Mouse (Mus musculus): ENCODE results near the gene Pex14. TPM values are rescaled to one million over a fixed set of nuclear protein-coding genes. Genes with fewer than 3 reads are reported as not detected.

The Pex14 gene
- polyA plus RNA-seq, 1 experiment from 2014 or later: 50.6 TPM

DNA sequence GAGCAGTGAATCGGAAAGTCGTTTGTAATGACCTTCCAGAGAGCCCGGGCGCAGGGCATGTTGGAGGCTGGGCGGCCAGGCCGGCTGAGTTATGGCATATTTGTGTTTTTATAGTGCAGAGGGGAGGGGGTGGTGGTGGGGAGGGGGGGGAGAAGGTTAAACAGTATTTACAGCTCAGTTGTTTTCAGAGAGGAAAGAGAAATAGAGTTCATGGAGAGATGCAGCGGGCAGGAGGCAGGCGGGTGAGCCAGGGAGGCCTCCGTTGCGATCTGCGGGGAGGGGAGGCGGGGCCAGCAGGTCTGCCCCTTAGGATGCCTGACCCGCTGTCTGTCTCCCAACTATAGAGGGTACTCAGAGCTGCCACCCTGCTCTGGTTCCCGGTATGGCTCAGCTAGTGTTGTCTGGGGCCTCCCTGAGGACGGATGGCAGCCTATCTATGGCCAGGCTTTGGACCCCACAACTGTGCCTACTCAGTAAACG, 177.4 kb downstream of the Pex14 start:
- Histone ChIP-seq H3K4me2 (replicated peaks) (peak overlapping the region; percentile 47), H3K4me3 (replicated peaks) (no peak overlapping the region; the same call in 1 of the 2 replicates), H3K27ac (peak overlapping the region; percentile 47), H3K27me3 (peaks cover 95% of the 10 kb centered on the region), H3K9me3 (no peaks in the 10 kb centered on the region), H3K36me3 (no peaks in the 10 kb centered on the region), H3K9ac (replicated peaks) (peak overlapping the region; percentile 23; the same call in 1 of the 2 replicates), H3K4me1 (replicated peaks) (peaks cover 72% of the 10 kb centered on the region)
- peak; percentile 34; the same call in 1 of the 2 replicates for ATAC-seq
- 6% methylated on average over 16 of the region's 16 CpGs for WGBS

- H3K4me2 ChIP-seq (replicated peaks): no peak overlapping the region
- no peak overlapping the region for H3K27ac ChIP-seq
- no peaks in the 10 kb centered on the region for H3K9me3 ChIP-seq
- ATAC-seq: no peak
- H3K9ac ChIP-seq (replicated peaks): no peak overlapping the region
- WGBS: 60% methylated on average over 11 of the region's 11 CpGs
- peaks cover 65% of the 10 kb centered on the region for H3K4me1 ChIP-seq (replicated peaks)
- no peak overlapping the region for H3K4me3 ChIP-seq (replicated peaks)
- no peaks in the 10 kb centered on the region for H3K36me3 ChIP-seq
- peaks cover 89% of the 10 kb centered on the region for H3K27me3 ChIP-seq
Measured at GRCm38 (mm10) chr4:148920610-148921009, 179.1 kb downstream of the Pex14 start.

DNA sequence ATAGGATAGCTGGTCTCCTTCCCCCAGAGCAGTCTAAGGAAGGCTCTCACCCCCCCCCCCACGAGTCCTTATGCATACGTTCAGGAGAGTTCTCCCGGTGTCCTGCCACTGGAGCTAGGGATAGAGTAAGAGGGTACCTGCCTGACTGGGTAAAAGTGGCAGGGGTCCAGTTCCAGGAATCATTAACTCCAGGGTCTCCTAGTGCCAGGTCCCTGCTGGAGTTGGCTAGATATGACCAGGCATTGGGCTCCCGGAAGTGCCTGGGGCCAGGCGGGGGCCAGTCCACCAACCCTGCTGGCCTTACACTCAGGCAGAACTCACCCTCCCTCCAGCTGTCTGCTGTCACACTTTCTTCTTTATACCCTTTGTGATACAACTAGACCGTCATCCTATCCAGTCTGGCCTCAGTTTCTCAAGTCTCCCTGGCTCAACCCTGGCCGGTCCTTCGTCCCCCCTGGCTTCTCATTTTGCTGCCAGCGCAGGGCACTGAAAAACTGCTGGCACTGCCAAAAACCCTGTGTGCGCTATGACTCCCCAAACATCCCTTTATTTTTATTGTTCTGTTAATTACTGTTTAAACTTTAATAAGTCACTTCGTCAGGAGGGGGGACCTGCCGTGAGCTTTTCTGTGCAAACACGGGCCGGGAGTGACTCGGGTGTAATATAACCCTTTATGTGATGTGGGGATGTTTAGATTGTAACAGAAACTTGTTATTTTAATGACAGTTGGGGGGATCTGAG, 180.8 kb downstream of the Pex14 start:
- H3K4me1 ChIP-seq (replicated peaks): peaks cover 65% of the 10 kb centered on the region
- no peaks in the 10 kb centered on the region for H3K9me3 ChIP-seq
- no peak overlapping the region for H3K27ac ChIP-seq
- no peak overlapping the region for H3K9ac ChIP-seq (replicated peaks)
- no peaks in the 10 kb centered on the region for H3K36me3 ChIP-seq
- H3K4me3 ChIP-seq (replicated peaks): no peak overlapping the region
- no peak overlapping the region for H3K4me2 ChIP-seq (replicated peaks)
- peaks cover 75% of the 10 kb centered on the region for H3K27me3 ChIP-seq
- 74% methylated on average over 15 of the region's 15 CpGs for WGBS
- ATAC-seq: no peak

GRCm38 (mm10) chr4:148915849-148916248, 183.8 kb downstream of the Pex14 start:
- Histone ChIP-seq H3K4me2 (replicated peaks) (no peak overlapping the region), H3K4me3 (replicated peaks) (no peak overlapping the region), H3K9ac (replicated peaks) (no peak overlapping the region), H3K27ac (peak overlapping the region; percentile 60; the same call in 1 of the 2 replicates), H3K36me3 (no peaks in the 10 kb centered on the region), H3K4me1 (replicated peaks) (peaks cover 55% of the 10 kb centered on the region), H3K9me3 (no peaks in the 10 kb centered on the region), H3K27me3 (peaks cover 74% of the 10 kb centered on the region)
- no peak for ATAC-seq
- WGBS: 58% methylated on average over 15 of the region's 15 CpGs

DNA sequence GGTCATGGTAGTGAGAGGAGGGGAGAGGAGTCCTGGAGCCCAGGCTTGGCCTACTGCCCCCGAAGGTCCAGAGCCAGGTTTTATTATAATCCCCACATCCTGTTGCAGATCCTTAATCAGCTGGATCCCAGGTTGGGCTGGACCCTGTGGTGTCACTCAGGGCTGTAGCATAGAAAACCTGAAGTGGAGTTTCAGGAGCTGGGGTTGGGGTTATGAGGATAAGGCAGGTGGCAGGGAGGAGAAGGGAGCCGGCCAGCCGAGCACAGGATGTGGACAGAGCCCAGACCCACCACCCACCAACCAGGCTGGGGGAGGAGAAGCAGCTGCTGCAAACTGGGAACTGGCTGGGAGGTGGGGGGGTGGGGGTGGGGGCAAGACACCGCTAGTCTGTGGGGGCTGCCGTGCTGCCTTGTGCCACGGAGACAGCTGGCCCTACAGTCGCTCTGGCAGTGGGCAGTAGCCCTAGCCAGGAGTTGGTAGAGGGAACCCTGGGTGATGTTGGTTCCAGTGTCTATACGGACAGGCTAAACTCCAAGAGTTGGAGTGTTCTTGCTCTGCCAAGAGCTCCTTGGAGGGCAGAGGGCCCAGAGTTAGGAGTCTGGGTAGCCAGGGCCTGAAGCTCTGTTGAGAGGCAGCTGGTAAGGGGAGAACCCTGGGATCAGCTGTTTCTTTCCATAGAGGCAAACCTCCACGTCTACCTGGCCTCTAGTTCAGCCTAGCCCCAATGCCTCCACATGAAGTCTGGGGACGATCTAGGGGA, 184.6 kb downstream of the Pex14 start:
- H3K27ac ChIP-seq: peak overlapping the region; percentile 53; the same call in 1 of the 2 replicates
- H3K36me3 ChIP-seq: no peaks in the 10 kb centered on the region
- no peak overlapping the region for H3K4me3 ChIP-seq (replicated peaks)
- peaks cover 74% of the 10 kb centered on the region for H3K27me3 ChIP-seq
- 0 out of 2 replicates have a peak overlapping the region, but pooled peaks have one; percentile 11 for H3K4me2 ChIP-seq (replicated peaks)
- WGBS: 36% methylated on average over 10 of the region's 10 CpGs
- H3K9ac ChIP-seq (replicated peaks): no peak overlapping the region
- peak; percentile 83 for ATAC-seq
- peaks cover 47% of the 10 kb centered on the region for H3K4me1 ChIP-seq (replicated peaks)
- no peaks in the 10 kb centered on the region for H3K9me3 ChIP-seq

DNA sequence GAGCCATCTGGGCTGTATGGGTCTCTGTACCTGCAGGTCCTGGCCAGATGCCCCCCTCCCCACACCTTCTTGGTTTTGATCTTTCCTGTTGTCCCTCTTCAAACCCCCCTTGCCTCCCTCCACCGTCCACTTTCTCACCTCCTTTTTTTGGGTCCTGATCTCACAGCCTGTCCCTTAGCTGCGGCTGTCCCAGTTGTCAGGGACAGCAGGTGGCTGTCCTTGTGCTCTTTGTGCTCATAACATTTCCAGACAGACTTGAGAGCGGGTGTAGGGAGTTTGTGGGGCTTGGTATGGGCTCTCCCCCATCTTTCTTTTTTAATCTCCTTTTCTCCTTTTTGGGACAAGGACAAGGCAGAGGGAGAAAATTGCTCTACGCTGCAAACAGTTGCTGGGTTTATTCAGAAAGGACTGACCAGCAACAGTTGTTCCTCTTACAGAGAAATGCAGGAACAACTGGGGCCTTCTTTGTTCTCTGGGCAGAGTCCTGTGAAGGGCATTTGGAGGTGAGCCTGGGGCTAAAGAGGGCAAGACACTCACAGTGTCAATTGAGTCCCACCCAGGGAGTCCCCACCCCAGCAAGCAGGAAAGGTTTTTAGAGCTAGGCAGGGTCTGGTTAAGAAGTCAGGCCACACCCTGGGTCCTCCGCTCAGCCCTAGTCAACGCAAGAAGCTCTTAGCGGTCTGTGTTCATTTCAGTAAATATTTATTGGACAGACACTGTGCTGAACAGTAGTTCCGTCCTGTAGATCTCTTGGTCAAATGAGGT, 186.7 kb downstream of the Pex14 start:
- Histone ChIP-seq H3K27ac (no peak overlapping the region), H3K9ac (replicated peaks) (no peak overlapping the region), H3K27me3 (peaks cover 59% of the 10 kb centered on the region), H3K9me3 (no peaks in the 10 kb centered on the region), H3K36me3 (no peaks in the 10 kb centered on the region), H3K4me3 (replicated peaks) (no peak overlapping the region), H3K4me2 (replicated peaks) (no peak overlapping the region), H3K4me1 (replicated peaks) (peaks cover 64% of the 10 kb centered on the region)
- WGBS: 59% methylated on average over 8 of the region's 8 CpGs
- no peak for ATAC-seq

GRCm38 (mm10) chr4:148912134-148912533, 187.5 kb downstream of the Pex14 start:
- no peaks in the 10 kb centered on the region for H3K9me3 ChIP-seq
- H3K27me3 ChIP-seq: peaks cover 59% of the 10 kb centered on the region
- no peak overlapping the region for H3K9ac ChIP-seq (replicated peaks)
- ATAC-seq: no peak
- WGBS: 53% methylated on average over 7 of the region's 7 CpGs
- H3K4me3 ChIP-seq (replicated peaks): no peak overlapping the region
- H3K27ac ChIP-seq: no peak overlapping the region
- H3K4me2 ChIP-seq (replicated peaks): no peak overlapping the region
- peaks cover 68% of the 10 kb centered on the region for H3K4me1 ChIP-seq (replicated peaks)
- H3K36me3 ChIP-seq: no peaks in the 10 kb centered on the region

Other genes with a start within 250 kb of the Pex14 start
- 24.7 and 25.5 TPM in 2 replicates for gene Dffa, start 4.3 kb upstream of the Pex14 start, polyA plus RNA-seq (2015; fragmentation: Nextera tagmentation; extraction: Ambion mirVana)
- 0.42 and 0.53 TPM in 2 replicates for gene Cort, start 26.9 kb upstream of the Pex14 start, polyA plus RNA-seq (2015; fragmentation: Nextera tagmentation; extraction: Ambion mirVana)
- 22.9 and 24.6 TPM in 2 replicates for gene Cenps, start 37.8 kb upstream of the Pex14 start, polyA plus RNA-seq (2015; fragmentation: Nextera tagmentation; extraction: Ambion mirVana)
- gene Pgd, start 66.9 kb upstream of the Pex14 start, polyA plus RNA-seq (2015; fragmentation: Nextera tagmentation; extraction: Ambion mirVana): 116 and 118 TPM in 2 replicates
- 160 and 164 TPM in 2 replicates for gene Kif1b, start 207.8 kb upstream of the Pex14 start, polyA plus RNA-seq (2015; fragmentation: Nextera tagmentation; extraction: Ambion mirVana)

Data from midbrain, embryonic 13.5 days (tissue).